Comparison of ENCODE assay signal across 16 mouse cellular contexts in genomic region chr9:20991587-20991986, GRCm38 (mm10). TPM values are rescaled to one million over a fixed set of nuclear protein-coding genes. Genes with fewer than 3 reads are reported as not detected.
"Had no signal": no experiment of that assay in that cellular context is flagged by ENCODE, and none has a peak within 500 bp of the region (broad histone marks: within the 10 kb centered on the region; RNA-seq: fewer than 3 reads in every experiment).

No protein-coding gene starts in this region.

- H3K9ac ChIP-seq: limb, embryonic 13.5 days; liver, embryonic 14.5 days; liver, postnatal 0 days had no signal

- H3K36me3 ChIP-seq: limb, embryonic 13.5 days; midbrain, embryonic 10.5 days; midbrain, embryonic 13.5 days had no signal

- DNase-seq: layer of hippocampus, postnatal 36 days; left cerebral cortex, postnatal 4 days; liver, postnatal 0 days; thymus, adult 18-20 months; thymus, postnatal 36 days had no signal

- H3K27ac ChIP-seq: layer of hippocampus, adult 2 months; left cerebral cortex, adult 2 months; liver, embryonic 14.5 days; macrophage; midbrain, embryonic 10.5 days; midbrain, embryonic 13.5 days had no signal

- ATAC-seq: intestine, postnatal 0 days; liver, postnatal 0 days; midbrain, embryonic 13.5 days; midbrain, embryonic 16.5 days had no signal

- H3K9me3 ChIP-seq: limb, embryonic 13.5 days; megakaryocyte, embryonic 14.5 days; midbrain, embryonic 10.5 days; midbrain, embryonic 13.5 days had no signal

- H3K4me3 ChIP-seq: layer of hippocampus, adult 2 months; left cerebral cortex, adult 2 months; limb, embryonic 13.5 days; megakaryocyte, embryonic 14.5 days; midbrain, embryonic 10.5 days; midbrain, embryonic 13.5 days; myocyte had no signal

- H3K27me3 ChIP-seq: limb, embryonic 13.5 days had no signal

RNA-seq across cellular contexts. Expression of gene Icam4, which starts 37.6 kb away (rescaled TPM):
- total RNA-seq: left cerebral cortex, postnatal 4 days had no signal
- polyA plus RNA-seq: macrophage; midbrain, embryonic 16.5 days had no signal
